31 mouse cellular contexts compared by ENCODE assay signal in the genomic region with DNA sequence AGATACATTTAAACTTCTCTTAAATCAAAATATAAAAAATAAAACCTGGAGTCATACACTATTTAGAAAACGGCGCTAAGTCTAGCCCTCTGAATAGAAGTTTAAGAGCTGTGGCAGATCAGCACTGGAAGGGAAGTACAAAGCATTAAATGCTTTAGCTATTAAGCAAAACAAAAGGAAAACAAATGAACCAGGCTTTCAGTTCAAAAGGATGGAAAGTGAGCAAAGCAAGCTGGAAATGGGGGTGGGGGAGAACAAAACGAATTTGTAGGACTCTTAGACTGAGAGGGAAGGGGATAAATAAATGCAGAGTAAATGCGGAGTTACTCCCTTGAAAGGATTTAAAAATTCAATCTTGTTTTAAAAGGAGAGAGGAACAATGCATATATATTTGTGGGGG.
DNase-seq lines count a peak whose midpoint lies in the region; ATAC-seq and TF ChIP-seq lines count a peak whose summit lies in the region.
"Had no signal": no experiment of that assay in that cellular context is flagged by ENCODE, and none has a peak within 500 bp of the region (broad histone marks: within the 10 kb centered on the region; RNA-seq: fewer than 3 reads in every experiment).

No protein-coding gene starts in this region.

- 0 out of 2 replicates have a peak, but pooled peaks cover 5% of the 10 kb centered on the region for H3K9me3 ChIP-seq in hindbrain, embryonic 14.5 days (ENCODE audit: control insufficient read depth, low read length)
- no peaks in the 10 kb centered on the region for H3K9me3 ChIP-seq in hindbrain, embryonic 10.5 days
- no peaks in the 10 kb centered on the region for H3K9me3 ChIP-seq in midbrain, postnatal 0 days (ENCODE audit: low read length)
- H3K9me3 ChIP-seq in midbrain, embryonic 16.5 days (replicated peaks; ENCODE audit: control insufficient read depth, low read length, poor library complexity, severe bottlenecking): peaks cover 3% of the 10 kb centered on the region; the same call in 1 of the 2 replicates
- H3K9me3 ChIP-seq: forebrain, embryonic 12.5 days; kidney, embryonic 15.5 days; limb, embryonic 10.5 days; limb, embryonic 15.5 days; liver, embryonic 13.5 days; midbrain, embryonic 15.5 days had no signal

- ATAC-seq in hindbrain, embryonic 14.5 days (ENCODE audit: low FRiP score): no peak
- ATAC-seq in midbrain, postnatal 0 days (ENCODE audit: low FRiP score): no peak
- ATAC-seq in midbrain, embryonic 16.5 days: no peak
- ATAC-seq: inflammation-experienced regulatory T-cells, adult 6 months; lung, postnatal 0 days; midbrain, embryonic 15.5 days had no signal

- H3K4me1 ChIP-seq in hindbrain, embryonic 14.5 days (replicated peaks; ENCODE audit: control insufficient read depth, insufficient read depth, low read length): peaks cover 7% of the 10 kb centered on the region; the same call in 1 of the 2 replicates
- no peaks in the 10 kb centered on the region for H3K4me1 ChIP-seq in hindbrain, embryonic 10.5 days (replicated peaks)
- H3K4me1 ChIP-seq in midbrain, postnatal 0 days (ENCODE audit: insufficient read depth, low read length): no peaks in the 10 kb centered on the region
- H3K4me1 ChIP-seq in midbrain, embryonic 16.5 days (ENCODE audit: control insufficient read depth, insufficient read depth, low read length): 0 out of 2 replicates have a peak, but pooled peaks cover 5% of the 10 kb centered on the region
- H3K4me1 ChIP-seq: heart, embryonic 13.5 days; kidney, embryonic 15.5 days; limb, embryonic 10.5 days; limb, embryonic 15.5 days; liver, embryonic 13.5 days had no signal

- no peak overlapping the region for H3K4me2 ChIP-seq in hindbrain, embryonic 14.5 days (replicated peaks)
- H3K4me2 ChIP-seq in midbrain, postnatal 0 days (ENCODE audit: low read depth, low read length, poor library complexity, severe bottlenecking): no peak overlapping the region
- no peak overlapping the region for H3K4me2 ChIP-seq in midbrain, embryonic 16.5 days (ENCODE audit: low read length)
- H3K4me2 ChIP-seq: forebrain, embryonic 12.5 days; heart, embryonic 13.5 days; kidney, embryonic 15.5 days; limb, embryonic 15.5 days; liver, embryonic 13.5 days; midbrain, embryonic 15.5 days; neural tube, embryonic 13.5 days had no signal

- no peak for TF ChIP-seq CTCF in midbrain, postnatal 0 days (IDR thresholded peaks at IDR 0.05)

- peak overlapping the region; percentile 43; the same call in 1 of the 2 replicates for H3K27ac ChIP-seq in hindbrain, embryonic 14.5 days
- no peak overlapping the region for H3K27ac ChIP-seq in hindbrain, embryonic 10.5 days
- no peak overlapping the region for H3K27ac ChIP-seq in midbrain, postnatal 0 days (ENCODE audit: low read depth, low read length)
- H3K27ac ChIP-seq in midbrain, embryonic 16.5 days (ENCODE audit: low read length): no peak overlapping the region
- H3K27ac ChIP-seq: forebrain, embryonic 12.5 days; gastrocnemius, adult 2 months; heart, embryonic 13.5 days; kidney, embryonic 15.5 days; limb, embryonic 10.5 days; limb, embryonic 15.5 days; liver, embryonic 13.5 days; midbrain, embryonic 15.5 days had no signal

- 29% methylated on average over 4 of the region's 4 CpGs for WGBS in hindbrain, embryonic 14.5 days
- 31% methylated on average over 4 of the region's 4 CpGs for WGBS in hindbrain, embryonic 10.5 days
- 25% methylated on average over 4 of the region's 4 CpGs for WGBS in midbrain, postnatal 0 days
- 17% methylated on average over 4 of the region's 4 CpGs for WGBS in midbrain, embryonic 16.5 days

- H3K36me3 ChIP-seq in hindbrain, embryonic 14.5 days (replicated peaks; ENCODE audit: control insufficient read depth, insufficient read depth): no peaks in the 10 kb centered on the region
- no peaks in the 10 kb centered on the region for H3K36me3 ChIP-seq in hindbrain, embryonic 10.5 days
- H3K36me3 ChIP-seq in midbrain, postnatal 0 days (ENCODE audit: insufficient read depth, low read length): no peaks in the 10 kb centered on the region
- no peaks in the 10 kb centered on the region for H3K36me3 ChIP-seq in midbrain, embryonic 16.5 days (ENCODE audit: control insufficient read depth, insufficient read depth, low read length)
- H3K36me3 ChIP-seq: forebrain, embryonic 12.5 days; G1E; heart, embryonic 13.5 days; kidney, embryonic 15.5 days; limb, embryonic 10.5 days; limb, embryonic 15.5 days; liver, embryonic 13.5 days; midbrain, embryonic 15.5 days; neural tube, embryonic 13.5 days had no signal

- no peak overlapping the region for H3K4me3 ChIP-seq in hindbrain, embryonic 14.5 days (replicated peaks; ENCODE audit: low read length)
- H3K4me3 ChIP-seq in hindbrain, embryonic 10.5 days: no peak overlapping the region
- H3K4me3 ChIP-seq in midbrain, postnatal 0 days (ENCODE audit: low read depth, low read length): no peak overlapping the region
- H3K4me3 ChIP-seq in midbrain, embryonic 16.5 days (ENCODE audit: low read depth, low read length): no peak overlapping the region
- H3K4me3 ChIP-seq: erythroblast, embryonic 14.5 days; forebrain, embryonic 12.5 days; gastrocnemius, adult 2 months; heart, embryonic 13.5 days; kidney, embryonic 15.5 days; limb, embryonic 10.5 days; limb, embryonic 15.5 days; liver, embryonic 13.5 days; midbrain, embryonic 15.5 days; myocyte; neural tube, embryonic 13.5 days had no signal

- peak overlapping the region; percentile 8; the same call in 1 of the 2 replicates for H3K9ac ChIP-seq in hindbrain, embryonic 14.5 days
- H3K9ac ChIP-seq in midbrain, postnatal 0 days (replicated peaks; ENCODE audit: low read length, poor library complexity, severe bottlenecking): 0 out of 2 replicates have a peak overlapping the region, but pooled peaks have one; percentile 8
- H3K9ac ChIP-seq in midbrain, embryonic 16.5 days (ENCODE audit: low read depth, low read length): no peak overlapping the region
- H3K9ac ChIP-seq: forebrain, embryonic 12.5 days; heart, embryonic 13.5 days; kidney, embryonic 15.5 days; limb, embryonic 15.5 days; liver, embryonic 13.5 days; midbrain, embryonic 15.5 days; neural tube, embryonic 13.5 days had no signal

- no peaks in the 10 kb centered on the region for H3K27me3 ChIP-seq in hindbrain, embryonic 14.5 days (ENCODE audit: control insufficient read depth, insufficient read depth, low read length)
- H3K27me3 ChIP-seq in hindbrain, embryonic 10.5 days (ENCODE audit: insufficient read depth, poor library complexity, severe bottlenecking): no peaks in the 10 kb centered on the region
- H3K27me3 ChIP-seq in midbrain, postnatal 0 days (ENCODE audit: insufficient read depth, low read length): no peaks in the 10 kb centered on the region
- H3K27me3 ChIP-seq in midbrain, embryonic 16.5 days (ENCODE audit: control insufficient read depth, insufficient read depth, low read depth, low read length): no peaks in the 10 kb centered on the region
- H3K27me3 ChIP-seq: forebrain, embryonic 12.5 days; heart, embryonic 13.5 days; kidney, embryonic 15.5 days; limb, embryonic 15.5 days; liver, embryonic 13.5 days; midbrain, embryonic 15.5 days; neural tube, embryonic 13.5 days had no signal

- DNase-seq in hindbrain, embryonic 14.5 days (ENCODE audit: low spot score): no peak
- no peak for DNase-seq in hindbrain, embryonic 10.5 days (ENCODE audit: low spot score)
- DNase-seq in midbrain, postnatal 0 days (ENCODE audit: low spot score): no peak
- peak; percentile 22 for DNase-seq in WW6 (ENCODE audit: low read depth, low spot score)
- no peak for DNase-seq in spleen, postnatal 10 days (ENCODE audit: low spot score in 2 of 2)
- DNase-seq: adrenal gland, postnatal 25 days; B cell, adult 2 months; cerebellum, adult 2 months; cerebellum, postnatal 14 days; gastrocnemius, adult 2 months; gastrocnemius, postnatal 36 days; heart, postnatal 10 days; kidney, adult 11 months; kidney, postnatal 36 days; liver, embryonic 13.5 days; lung, adult 18-20 months; lung, postnatal 4 days; thymus, postnatal 4 days had no signal
